Mouse (Mus musculus): ENCODE measurements around the gene Tlx2. TPM values are rescaled to one million over a fixed set of nuclear protein-coding genes. Genes with fewer than 3 reads are reported as not detected.

Gene Tlx2
- total RNA-seq, 2 experiments from 2014 or later = not detected

DNA sequence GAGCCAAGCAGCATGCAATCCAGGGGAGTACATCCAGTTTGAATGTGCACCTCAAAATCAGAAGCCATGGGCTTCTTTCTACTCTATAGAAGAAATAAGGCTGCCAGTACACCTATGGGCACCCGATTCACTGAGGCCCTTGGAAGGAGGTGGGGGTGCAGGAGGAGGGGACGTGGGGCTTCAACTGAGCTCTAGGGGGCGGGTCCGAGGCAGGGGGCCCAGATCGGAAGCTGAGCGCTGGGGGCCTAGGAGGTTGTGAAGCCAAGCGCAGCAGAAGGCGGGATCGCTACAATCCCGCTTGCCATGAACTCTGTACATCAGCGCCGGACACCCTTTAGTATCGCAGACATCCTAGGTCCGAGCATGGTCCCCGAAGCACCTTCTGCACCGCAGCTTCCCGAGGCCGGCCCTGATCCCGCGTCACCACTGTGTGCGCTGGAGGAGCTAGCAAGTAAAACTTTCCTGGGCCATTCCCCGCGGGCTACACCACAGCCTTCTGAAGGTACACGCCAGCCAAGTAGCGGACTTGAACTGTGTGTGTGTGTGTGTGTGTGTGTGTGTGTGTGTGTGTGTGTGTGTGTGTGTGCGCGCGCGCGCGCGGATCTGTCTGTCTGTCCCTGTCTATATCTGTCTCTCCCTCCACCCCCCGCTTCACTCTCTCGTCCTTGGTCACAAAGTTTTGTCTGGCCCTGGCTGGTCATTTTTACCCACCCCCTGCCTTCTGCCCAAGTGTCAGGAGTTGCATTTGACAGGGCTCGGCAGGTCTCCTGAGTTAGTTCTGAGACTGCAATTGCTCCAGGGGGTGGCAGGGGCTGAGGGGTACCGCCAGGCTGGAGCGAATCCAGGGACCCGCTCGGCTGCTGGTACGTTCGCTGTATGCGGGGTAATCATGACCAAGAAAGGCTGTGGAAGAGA is 16.3 kb upstream of the Tlx2 start, which contains the start of gene Lbx2:
Gene Lbx2, plus strand, starts transcription at position 247 of the 915 bp plus-strand sequence.
- Histone ChIP-seq H3K4me3 (peak within 1 kb of the TSS; percentile 75), H3K27ac (peak within 1 kb of the TSS; percentile 85)
- peak; percentile 22 for DNase-seq
- no peak for TF ChIP-seq CTCF (IDR thresholded peaks at IDR 0.05)
- intact Hi-C loops (cut with DNase I) = no loop called here

DNA sequence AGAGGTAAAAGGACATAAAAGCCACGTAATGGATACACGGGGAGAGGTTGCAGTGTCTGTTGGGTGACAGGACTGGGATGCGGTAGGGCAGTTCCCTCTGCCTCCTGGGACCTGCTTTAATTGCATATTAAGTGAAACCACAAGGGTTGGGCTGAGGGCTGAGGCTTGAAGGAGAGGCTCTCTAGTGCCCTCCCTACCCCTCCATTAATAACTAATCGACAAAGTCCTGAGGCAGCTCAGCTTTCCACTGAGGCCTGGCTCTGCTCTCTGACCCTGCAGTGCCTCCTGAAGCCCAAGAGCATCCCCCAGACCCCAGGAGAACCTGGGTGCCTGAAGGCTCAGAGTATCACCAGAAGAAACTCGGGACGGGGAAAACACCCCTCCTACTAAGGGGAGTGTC is 14.4 kb upstream of the Tlx2 start:
- TF ChIP-seq CTCF (IDR thresholded peaks at IDR 0.05) = no peak
- no peak for DNase-seq
- H3K27ac ChIP-seq = no peak overlapping the region
- H3K4me3 ChIP-seq = no peak overlapping the region
- intact Hi-C loops (cut with DNase I) = no loop called here

DNA sequence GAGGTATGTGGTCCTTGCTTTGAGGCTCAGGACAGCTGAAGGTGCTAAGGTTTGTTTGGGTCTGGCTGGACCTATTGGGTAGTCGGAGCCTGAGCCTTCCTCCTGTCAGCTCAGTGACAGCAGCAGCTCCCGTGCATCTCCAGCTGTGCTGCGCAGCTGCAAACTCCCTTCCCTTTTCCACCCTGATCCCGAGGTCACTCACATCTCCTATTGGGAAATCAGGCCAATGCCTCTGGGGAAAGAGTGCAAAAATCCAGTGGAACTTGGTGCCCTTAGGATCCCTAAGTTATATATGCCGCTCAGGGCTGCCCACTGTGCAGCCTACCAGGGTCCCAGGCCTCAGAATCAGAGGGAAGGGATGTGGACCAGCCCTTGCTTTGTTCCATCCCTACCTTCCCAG is 13.4 kb upstream of the Tlx2 start:
- no peak for TF ChIP-seq CTCF (IDR thresholded peaks at IDR 0.05)
- intact Hi-C loops (cut with DNase I) = no loop called here
- DNase-seq = no peak
- H3K4me3 ChIP-seq = no peak overlapping the region
- no peak overlapping the region for H3K27ac ChIP-seq

- intact Hi-C loops (cut with DNase I) = no loop called here
- no peak for TF ChIP-seq CTCF (IDR thresholded peaks at IDR 0.05)
- no peak for DNase-seq
- no peak overlapping the region for H3K27ac ChIP-seq
- H3K4me3 ChIP-seq = no peak overlapping the region
Observed at GRCm38 (mm10) chr6:83080210-83080609, 10.1 kb upstream of the Tlx2 start.

GRCm38 (mm10) chr6:83078324-83078858 is 8.3 kb upstream of the Tlx2 start:
- H3K4me3 ChIP-seq = peak overlapping the region; percentile 88
- DNase-seq = peak; percentile 100
- intact Hi-C loops (cut with DNase I) = loop anchor here (1.0 kb wide), 1 partner anchor 81 kb away; no protein-coding TSS in a partner anchor
- TF ChIP-seq CTCF (IDR thresholded peaks at IDR 0.05) = peak; percentile 72
- H3K27ac ChIP-seq = peak overlapping the region; percentile 99

DNA sequence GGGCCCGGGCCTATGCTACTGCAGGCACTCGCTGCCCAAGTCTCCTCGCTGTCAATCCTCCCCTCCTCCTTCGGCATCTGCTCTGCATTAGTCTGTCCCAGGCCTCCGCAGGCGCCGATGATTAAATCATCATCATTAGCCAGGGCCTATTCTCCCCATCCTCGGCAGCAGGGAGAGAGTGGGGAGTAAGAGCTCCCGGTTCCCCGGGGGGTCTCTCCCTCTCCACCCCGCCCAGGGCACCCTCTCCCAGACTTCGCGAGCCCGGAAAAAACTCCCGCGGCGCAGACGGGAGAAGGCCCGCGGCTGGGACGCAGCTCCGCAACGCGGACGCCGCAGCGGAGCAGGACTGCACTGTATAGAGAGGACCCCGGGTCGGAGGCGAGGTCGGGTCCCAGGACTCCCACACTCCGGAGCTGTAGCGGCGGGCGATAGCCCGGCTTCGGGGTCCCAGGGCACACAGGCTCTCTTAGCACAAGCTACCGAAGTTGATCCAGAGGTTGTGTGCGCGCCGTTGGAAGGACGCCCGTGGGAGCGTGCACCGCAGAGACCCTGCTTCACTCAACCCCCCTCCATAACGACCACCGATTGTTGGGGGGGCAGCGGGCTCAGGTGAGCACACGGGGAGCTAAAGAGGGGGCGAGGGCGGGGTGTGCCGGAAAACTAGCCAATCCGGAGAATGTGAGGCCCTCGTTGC is 7.7 kb upstream of the Tlx2 start, which contains the start of gene Pcgf1:
Gene Pcgf1, plus strand, starts transcription at position 240 of the 694 bp plus-strand sequence.
- TF ChIP-seq CTCF (IDR thresholded peaks at IDR 0.05) = no peak
- Histone ChIP-seq H3K27ac (peak within 1 kb of the TSS; percentile 99), H3K4me3 (peak within 1 kb of the TSS; percentile 88)
- intact Hi-C loops (cut with DNase I) = loop anchor here (1.0 to 2.0 kb wide), 2 partner anchors 23 to 80 kb away; partner anchors contain the start of genes Aup1 and Htra2
- no peak for DNase-seq

GRCm38 (mm10) chr6:83074979-83075378 is 4.9 kb upstream of the Tlx2 start:
- intact Hi-C loops (cut with DNase I) = no loop called here
- TF ChIP-seq CTCF (IDR thresholded peaks at IDR 0.05) = peak; percentile 17; the same call in 1 of the 2 replicates

DNA sequence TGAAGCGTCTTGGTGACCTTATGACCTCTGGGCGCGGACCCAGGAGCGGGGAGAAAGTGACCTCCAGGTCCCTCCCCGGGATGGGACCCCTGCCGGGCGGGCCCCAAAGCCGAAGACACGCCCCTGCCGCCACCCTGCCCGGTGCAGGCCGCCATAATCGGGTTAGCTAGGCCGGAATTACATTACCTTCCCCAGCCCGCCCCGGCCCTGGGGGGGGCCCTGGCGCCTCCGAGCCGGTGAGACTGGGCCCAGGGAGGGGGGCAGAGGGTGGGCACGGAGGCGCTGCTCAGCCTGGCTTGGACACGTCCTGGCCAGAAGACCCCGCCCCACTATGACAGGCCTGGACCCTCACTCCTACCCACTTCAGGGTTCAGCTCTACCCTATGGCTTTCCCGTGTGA is 1.1 kb upstream of the Tlx2 start:
- intact Hi-C loops (cut with DNase I) = no loop called here
- no peak overlapping the region for H3K4me3 ChIP-seq
- TF ChIP-seq CTCF (IDR thresholded peaks at IDR 0.05) = no peak
- DNase-seq = no peak
- H3K27ac ChIP-seq = no peak overlapping the region

More at GRCm38 (mm10) chr6:83074979-83075378, 4.9 kb upstream of the Tlx2 start:
- H3K4me3 ChIP-seq = no peak overlapping the region
- H3K27ac ChIP-seq = no peak overlapping the region
- DNase-seq = no peak

- Histone ChIP-seq H3K27ac (no peak overlapping the region), H3K4me3 (peak overlapping the region; percentile 47)
- intact Hi-C loops (cut with DNase I) = no loop called here
- TF ChIP-seq CTCF (IDR thresholded peaks at IDR 0.05) = no peak
- no peak for DNase-seq
Observed at GRCm38 (mm10) chr6:83070311-83071219, 472 bp upstream of the Tlx2 start.

GRCm38 (mm10) chr6:83069488-83070246 is 426 bp downstream of the Tlx2 start:
- no peak for TF ChIP-seq CTCF (IDR thresholded peaks at IDR 0.05)
- Histone ChIP-seq H3K4me3 (peak overlapping the region; percentile 47), H3K27ac (no peak overlapping the region)
- intact Hi-C loops (cut with DNase I) = no loop called here
- DNase-seq = no peak
